Mouse (Mus musculus) layer of hippocampus, postnatal 25 days (tissue): Measurements from ENCODE around the gene Camsap3. TPM values are rescaled to one million over a fixed set of nuclear protein-coding genes. Genes with fewer than 3 reads are reported as not detected.
"Not testable (repeated sequence)": the region's sequence is repeated elsewhere in the genome, so short reads cannot be mapped to it uniquely, and the experiment has no call there.

Experiments used
- DNase-seq, 2 experiments: peaks; one replicate each; pipeline ENCODE4 v3.0.0; 2022; ENCODE audit warnings: mixed read lengths in 2 of 2, low spot score in 1 of 2; ENCODE audit errors: extremely low spot score in 1 of 2
- total RNA-seq, 2 experiments: library from RNA; stranded (reverse); gene quantifications; 2 replicates each; pipeline ENCODE4 v1.2.3; 2021

Camsap3 gene
- total RNA-seq: 10 to 100 TPM; 35.5 to 38.1 TPM

DNA sequence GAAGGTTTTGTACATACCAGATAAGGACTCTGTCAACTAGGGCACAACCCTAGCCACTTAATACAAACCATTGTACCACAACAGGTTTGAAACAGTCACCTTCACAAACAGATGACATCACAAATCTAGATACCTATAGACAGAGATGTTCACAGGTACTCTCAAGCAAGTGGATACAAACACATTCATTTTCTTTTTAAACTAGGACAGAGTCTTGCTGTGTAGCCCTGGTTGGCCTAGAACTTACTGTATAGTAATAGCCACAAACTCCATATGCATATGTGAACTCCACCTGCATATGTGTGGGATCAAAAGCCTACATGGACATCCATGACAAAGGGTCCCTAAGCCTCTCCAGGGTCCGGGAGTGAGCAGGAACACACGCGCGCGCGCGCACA, at the start of gene Camsap3:
Gene Camsap3 (plus strand): TSS at position 301 of the 398 bp plus-strand sequence.
- no peak for DNase-seq

DNA sequence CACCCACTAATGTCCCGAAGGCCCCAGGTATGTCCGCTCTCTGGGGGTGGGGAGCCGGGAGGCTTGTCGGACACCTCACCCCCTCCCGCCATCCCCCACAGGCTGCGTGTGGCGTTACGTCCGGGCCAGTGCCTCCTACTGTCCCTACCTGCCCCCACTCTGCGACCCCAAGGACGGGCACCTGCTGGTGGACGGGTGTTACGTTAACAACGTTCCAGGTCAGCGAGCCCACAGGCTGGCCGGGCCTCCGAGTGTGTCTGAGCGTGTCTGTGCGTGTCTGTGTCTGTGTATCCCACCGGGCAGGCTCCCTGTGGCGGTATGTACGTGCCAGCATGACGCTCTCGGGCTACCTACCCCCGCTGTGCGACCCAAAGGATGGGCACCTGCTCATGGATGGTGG, 49.4 kb upstream of the Camsap3 start:
- no peak for DNase-seq

DNA sequence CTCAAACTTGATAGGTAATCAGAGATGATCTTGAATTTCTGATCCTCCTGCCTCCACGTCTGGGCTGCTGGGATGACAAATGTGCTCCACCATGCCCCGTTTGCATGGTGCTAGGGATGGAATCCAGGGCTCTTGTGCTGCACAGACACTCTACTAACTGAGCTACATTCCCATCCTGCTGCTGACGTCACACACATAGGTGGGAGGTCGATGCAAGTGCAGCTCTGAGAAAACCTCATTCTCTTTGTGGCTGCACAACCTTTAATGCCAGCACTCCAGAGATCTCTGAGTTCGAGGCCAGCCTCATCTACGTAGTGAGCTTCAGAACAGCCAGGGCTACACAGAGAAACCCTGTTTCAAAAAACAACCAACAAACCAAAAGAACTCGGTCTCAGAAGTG, 47.9 kb upstream of the Camsap3 start:
- DNase-seq: no peak

DNA sequence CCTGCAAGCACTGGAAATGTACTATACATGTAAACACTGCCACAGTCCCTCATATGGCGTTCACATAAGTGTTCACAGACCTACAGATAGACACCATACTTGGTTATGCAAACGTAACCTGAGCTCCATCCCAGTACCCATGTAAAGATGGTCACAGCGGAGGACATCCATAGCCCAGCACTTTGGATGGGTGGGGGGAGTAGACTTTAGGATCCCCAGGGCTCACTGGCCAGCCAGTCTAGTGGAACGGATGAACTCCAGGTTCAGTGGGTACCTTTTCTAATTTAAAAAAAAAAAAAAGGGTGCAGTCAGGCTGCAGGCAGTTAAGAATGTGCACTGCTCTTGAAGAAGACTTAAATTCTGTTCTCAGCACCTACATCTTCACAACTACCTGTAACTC, 47.0 kb upstream of the Camsap3 start:
- DNase-seq: no peak

DNA sequence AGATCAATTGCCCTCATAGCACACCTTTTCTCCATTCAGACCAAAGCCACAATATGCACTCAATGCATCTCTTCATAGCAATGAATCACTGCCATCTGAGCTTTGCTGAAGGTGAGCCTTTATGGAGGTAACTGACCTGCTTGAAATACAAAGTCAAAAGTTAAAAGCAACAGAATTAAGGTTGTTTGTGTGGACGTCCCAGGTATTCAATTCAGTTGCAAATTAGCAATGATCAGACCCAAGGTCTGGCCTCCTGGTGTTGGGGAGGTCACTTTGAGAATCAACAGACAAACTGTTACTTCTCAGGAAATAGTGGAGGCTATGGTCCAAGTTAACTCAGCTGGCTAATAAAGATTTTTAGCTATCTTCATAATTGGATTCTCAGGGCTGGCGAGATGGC, 40.6 kb upstream of the Camsap3 start:
- no peak for DNase-seq

DNA sequence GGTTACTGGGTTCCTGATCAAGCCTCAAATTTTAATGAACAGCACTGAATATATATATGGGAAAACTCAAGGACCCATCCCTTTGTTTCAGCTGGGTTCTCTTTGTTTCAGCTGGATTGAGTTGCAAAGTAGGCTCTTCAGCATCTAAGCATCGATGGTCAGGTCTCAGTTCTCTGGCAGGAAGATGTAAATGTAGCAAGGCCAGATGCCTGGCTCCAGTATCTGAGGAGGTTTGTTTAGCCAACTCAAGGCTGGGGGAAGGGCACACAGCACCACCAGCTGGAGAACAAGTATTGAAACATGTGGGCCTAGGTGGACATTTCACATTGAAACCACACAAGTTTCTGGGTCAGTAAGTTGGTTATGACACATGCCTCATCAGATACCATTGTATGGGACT, 34.9 kb upstream of the Camsap3 start:
- no peak for DNase-seq

DNA sequence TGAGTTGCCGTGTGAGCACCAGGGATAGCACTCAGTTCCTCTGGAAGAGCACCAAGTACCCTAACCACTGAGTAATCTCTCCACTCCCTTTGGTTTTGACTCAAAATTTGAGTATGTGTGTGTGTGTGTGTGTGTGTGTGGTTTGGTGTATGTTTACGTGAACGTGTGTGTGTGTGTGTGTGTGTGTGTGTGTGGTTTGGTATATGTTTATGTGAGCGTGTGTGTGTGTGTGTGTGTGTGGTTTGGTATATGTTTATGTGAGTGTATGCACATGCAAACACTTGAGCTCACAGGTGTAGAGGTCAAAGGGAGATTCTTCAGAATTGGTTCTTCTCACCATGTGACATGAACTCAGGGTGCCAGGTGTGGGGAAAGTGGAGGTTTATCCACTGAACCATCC, 31.0 kb upstream of the Camsap3 start:
- no peak for DNase-seq

DNA sequence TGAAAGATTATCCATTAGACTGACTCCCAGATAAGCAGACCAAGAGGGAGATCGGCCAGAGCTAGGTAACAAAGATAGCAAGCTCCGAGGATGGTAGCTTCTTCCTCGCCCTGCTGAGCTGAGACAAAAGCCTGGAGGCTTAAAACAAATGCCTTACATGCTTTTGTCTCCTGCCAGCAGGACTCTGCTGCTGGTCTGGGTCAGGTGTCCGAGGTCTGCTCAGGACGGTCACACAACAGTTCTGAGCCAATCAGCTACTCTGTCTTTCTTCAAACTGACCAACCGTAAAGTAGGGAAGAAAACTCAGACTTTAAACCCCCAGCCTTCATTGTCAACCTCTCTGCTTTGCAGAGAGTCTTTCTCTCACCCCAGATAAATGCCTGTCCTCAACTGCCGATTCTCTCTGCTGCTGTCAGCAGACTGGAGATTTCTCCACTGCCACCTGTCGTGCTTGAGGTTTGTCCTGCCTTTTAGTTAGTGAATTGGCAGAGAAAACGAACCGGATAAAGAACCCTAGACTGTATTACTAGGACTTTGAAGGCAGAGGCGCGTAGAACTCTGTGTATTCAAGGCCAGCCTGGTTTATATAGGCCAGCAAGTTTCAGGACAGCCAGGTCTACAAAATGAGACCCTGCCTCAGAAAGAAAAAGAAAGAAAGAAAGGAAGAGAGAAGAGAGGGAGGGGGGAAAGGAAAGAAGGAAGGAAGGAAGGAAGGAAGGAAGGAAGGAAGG, 19.3 kb upstream of the Camsap3 start, which contains the start of gene C330021F23Rik:
Gene C330021F23Rik (plus strand): TSS at position 350 of the 731 bp plus-strand sequence.
- no peak for DNase-seq

DNA sequence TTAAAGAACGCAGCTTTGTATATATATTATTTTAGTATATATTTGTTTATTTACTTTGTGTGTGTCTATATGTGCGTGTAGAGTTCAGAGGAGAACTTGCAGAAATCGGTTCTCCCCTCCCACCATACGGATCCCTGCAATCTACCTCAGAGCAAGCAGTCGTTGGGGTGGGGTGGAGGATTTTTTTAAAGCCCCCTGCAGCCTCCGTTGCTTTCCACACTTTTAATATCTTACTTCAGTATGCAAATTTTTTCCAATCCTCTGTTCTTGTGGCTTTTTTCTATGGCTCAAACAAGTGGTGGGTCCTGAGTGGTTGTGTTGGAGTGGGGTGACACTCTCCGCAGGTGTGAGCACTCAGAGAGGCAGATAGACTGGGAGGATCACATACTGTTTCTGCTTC, 18.7 kb upstream of the Camsap3 start:
- DNase-seq: no peak

DNA sequence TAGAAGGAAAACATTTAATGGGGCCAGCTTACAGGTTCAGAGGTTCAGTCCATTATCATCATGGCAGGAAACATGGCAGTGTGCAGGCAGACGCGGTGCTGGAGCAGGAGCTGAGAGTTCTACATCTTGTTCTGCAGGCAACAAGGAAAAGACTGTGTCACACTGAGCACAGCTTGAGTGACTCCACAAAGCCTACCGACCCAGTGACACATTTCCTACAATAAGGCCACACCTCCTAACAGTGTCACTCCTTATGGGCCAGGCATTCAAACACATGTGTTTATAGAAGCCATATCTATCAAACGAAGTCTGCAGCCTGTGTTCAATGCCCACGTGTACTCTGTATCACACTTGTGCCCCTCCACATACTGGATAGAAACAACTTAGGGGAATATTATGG, 17.3 kb upstream of the Camsap3 start:
- no peak for DNase-seq

DNA sequence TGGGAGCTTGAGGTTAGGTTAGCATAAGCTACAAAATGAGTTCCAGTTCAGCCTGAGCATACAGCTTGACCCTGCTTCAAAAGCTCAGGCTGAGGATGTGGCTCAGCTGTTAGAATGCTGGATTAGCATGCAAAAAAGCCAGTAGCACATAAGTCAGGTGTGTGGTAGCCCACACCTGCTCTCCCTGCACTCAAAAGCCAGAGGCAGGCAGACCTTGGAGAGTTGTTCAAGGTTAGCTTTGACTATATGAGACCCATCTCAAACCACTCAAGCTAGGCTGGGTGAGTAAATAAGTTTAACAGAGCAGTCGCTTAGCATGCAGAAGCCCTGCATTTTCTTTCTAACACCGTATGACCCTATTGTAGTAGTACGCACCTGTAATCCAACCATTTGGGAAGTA, 12.5 kb upstream of the Camsap3 start:
- no peak for DNase-seq

DNA sequence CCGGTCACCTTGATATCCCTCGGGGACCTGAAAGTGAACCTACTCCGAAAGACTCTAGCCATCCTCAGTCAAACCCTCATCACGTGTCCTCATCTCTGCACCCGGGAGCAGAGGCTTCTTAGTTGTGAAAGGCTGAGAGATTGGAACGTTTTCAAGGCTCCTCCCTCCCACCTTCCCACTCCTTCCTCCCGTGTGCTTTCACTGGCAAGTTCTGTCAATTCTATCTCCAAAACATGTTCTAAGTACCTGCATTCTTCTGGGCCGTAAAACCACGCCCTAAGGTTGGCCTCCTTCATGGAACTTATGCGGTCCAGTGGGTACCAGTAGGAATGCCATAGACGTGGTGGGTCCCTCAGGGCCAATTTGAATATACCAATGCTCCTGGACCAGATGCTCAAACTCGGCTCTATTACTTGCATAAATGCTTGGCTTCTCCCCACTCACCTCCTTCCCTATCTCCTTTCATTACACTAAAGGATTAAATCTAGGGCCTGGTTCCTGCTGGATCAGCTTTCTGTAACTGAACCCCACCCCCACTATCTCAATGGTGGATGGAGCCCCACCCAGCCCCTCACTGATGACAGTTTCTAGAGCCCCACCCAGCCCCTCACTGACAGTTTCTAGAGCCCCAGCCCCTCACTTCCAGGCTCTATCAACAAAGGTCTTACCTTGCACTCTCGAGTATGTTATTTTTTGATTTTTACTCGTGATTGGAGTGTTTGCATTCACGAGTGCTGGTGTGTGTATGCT, 10.7 kb upstream of the Camsap3 start:
- no peak for DNase-seq

DNA sequence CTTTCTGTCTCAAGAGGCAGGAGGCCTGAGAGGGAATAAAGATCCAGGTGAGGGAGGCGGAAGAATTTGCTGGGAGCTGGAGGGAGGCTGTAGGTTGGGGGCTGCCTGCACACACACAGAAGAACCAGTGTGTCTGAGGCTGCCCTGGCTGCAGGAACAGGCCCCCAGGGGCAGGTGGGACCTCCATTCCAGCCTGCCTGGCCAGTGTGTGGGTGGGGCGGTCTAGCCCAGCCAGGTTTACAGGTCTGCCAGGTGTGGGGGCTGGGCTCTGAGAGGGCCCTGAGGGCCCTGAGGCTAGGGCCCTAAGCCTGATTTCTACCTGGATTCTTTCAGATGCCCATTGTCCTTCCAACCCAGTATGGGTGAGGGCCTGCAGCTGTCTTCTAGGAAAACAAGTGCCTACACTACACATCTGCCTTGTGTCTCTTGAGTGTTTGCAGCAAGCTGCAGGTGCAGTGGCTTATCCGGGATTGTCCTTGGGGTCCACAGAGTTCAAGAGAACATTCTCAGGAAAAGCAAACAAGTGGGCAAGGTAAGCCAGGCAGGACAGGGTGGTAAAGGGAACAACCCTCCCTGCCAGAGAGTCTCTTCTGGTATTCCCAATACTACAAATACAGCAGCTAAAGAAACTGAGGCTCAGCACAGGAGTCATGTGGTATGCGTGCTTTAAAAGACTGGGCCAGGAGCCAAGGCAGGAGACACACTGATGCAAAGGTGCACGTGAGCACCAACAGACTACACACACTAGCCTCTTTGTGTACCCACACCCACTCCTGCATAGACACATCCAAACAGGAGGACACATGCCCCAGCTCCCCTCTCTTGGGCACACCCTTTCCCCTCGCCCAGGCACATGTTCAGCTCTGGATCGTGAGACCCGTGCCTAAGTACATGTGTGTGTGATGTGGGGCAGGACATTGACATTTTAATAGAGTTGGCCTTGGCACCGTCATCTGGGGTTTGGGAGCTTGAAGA, 7.4 kb upstream of the Camsap3 start:
- no peak for DNase-seq

DNA sequence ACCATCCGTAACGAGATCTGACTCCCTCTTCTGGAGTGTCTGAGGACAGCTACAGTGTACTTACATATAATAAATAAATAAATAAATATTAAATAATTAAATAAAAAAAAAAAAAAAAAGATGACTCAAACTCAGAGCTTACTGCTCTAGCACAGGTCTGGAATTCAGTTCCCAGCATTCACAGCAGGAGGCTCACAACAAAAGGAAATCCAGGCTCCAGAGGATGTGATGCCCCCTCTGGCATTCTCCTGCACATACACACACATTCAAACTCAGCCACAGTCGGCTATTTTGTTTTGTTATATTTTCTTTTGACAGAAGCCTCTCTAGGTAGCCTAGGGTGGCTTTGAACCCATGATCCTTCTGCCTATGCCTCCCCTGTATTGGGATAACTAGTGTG, 5.1 kb upstream of the Camsap3 start:
- DNase-seq: not testable (repeated sequence)

DNA sequence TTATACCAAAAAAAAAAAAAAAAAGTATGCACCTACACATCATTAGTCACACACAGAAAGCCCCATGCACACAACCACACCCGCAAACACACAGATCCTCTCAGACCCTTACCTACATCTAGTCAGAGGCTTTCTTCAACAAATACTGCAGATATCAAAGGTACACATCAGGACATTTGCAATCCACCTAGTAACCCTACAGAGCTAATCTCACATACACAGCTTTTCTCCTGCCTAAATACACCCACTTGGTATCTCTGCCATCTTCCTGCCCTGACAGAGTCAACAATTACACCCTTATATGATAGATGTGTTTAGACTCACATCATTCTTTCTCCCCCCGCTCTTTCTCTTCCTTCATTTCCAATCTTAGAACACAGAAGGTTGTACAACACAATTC, 641 bp upstream of the Camsap3 start:
- DNase-seq: no peak

DNA sequence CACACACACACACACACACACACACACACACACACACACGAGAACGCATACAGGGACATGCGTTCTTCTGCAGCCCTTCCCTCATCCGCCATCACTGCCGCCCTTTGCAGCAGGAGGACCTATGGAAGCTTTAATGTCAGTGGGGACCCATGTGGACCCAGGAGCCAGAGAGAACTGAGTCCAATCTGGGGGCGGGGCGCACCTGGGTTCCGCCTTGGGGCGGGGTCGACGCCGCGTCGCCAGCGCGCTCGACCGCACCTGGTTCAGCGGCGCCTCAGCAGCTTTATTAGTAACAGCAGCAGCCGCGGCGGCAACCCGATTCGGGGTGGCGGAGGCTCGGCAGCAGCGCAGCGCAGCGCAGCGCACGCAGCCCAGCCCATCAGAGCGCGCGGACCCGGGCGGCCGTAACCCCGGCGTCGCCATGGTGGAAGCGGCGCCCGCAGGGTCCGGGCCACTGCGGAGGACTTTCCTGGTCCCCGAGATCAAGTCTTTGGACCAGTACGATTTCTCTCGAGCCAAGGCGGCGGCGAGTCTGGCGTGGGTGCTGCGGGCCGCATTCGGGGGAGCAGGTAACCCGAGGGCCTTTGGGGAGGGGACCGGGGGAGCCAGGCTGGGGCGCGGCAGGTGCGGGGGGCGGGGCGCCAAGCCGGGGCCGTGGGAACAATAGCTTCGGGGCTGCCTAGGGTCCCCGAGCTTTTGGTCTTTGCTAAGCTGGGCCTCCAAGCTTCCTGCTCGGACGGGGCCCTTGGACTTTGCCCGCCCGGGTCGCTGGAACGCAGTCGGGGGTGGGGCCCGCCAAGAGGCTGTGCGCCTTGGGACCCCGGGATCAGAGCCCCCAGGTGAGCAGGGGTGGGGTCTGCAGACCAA, 531 bp downstream of the Camsap3 start:
- DNase-seq: peak; percentile 56 to 59

DNA sequence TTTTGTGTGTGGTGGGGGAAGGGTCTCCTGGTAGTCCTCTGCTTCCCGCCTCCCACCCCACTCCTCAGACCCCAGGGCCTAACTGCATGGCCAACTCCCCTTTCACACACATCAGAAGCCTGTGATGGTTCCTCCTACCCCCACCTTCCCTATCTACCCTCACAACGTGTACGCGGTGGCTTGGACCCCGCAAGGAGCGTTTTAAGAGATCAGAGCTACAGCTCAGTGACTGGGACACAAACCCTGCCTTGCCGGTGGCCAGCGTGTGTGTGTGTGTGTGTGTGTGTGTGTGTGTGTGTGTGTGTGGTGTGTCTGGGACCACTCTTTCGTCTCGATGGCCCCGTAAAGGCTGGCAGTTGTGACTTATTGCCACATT, 1.2 kb downstream of the Camsap3 start:
- DNase-seq: no peak

DNA sequence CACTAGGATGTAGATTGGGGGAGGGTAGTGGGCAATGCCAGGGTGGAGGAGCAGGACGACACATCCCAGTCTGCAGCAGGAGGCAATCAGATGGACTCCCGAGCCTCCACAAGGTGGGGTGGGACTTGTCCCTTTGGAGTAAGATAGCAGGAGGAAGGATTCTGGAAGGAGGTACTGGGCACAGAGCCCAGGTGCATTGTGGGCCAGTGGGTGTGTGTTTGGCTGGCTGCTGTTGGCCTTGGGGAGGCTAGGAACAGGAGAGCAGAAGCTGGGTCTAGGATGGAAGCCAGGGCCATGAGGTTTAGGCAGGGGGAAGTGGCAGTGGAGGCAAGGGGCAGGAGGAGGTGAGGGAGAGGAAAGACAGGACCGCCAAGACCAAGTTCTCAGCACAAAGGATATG, 6.4 kb downstream of the Camsap3 start:
- DNase-seq: no peak

DNA sequence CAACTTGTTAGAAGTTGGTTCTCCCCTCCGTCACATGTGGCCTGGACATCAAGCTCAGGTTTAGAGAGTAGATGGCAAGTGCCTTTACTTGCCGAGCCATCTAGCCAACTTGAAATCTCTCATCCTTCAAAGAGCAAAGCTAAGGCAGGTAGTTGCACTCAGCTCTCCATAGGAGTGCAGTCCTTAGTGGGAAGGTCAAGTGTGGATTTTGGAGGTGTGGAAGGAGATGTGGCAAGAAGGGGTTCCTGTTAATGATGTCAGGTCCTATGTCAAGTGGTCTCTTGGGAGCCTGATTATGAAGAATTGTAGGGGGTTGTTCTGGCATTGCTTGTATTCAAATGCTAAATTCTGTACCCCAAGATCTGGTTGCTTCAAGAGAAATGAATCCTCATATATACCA, 7.4 kb downstream of the Camsap3 start:
- no peak for DNase-seq

DNA sequence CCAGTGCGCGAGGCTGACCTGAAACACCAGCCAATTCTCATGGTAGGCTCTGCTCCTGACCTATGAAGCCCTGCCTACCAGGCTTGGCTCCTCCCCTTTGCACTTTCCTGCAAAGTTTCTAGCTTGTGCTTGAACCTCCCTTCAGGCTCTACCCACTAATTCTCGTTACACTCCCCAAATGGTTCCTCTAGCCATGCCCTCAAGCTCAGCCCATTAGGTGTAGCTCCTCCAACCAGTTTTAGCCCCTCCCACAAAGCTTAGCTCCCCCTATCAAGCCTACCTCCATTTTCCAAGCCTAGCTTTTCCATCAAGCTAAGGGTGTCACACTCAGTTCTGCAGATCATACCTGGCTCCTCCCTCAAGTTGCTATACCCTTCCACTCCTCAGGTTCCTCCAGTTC, 11.0 kb downstream of the Camsap3 start:
- DNase-seq: no peak
